Mouse (Mus musculus): ENCODE measurements around the gene Mapk12. TPM values are rescaled to one million over a fixed set of nuclear protein-coding genes. Genes with fewer than 3 reads are reported as not detected.
A peak's percentile ranks its signal among the peaks of the same experiment; 100 is the strongest.

Gene Mapk12
- polyA plus RNA-seq, 1 experiment from 2014 or later: 19.9 TPM

- no peaks in the 10 kb centered on the region for H3K27me3 ChIP-seq (replicated peaks)
- peak; percentile 89 for ATAC-seq (ENCODE audit: insufficient number of reproducible peaks, low FRiP score)
- WGBS: under 1% methylated on average over 47 of the region's 47 CpGs
- peak within 1 kb of the TSS; percentile 96 for H3K4me2 ChIP-seq
- peak within 1 kb of the TSS; percentile 85 for H3K9ac ChIP-seq
- H3K4me3 ChIP-seq: peak within 1 kb of the TSS; percentile 90
- H3K36me3 ChIP-seq: peaks cover 29% of the 10 kb centered on the region
- peak within 1 kb of the TSS; percentile 53; the same call in 1 of the 2 replicates for H3K27ac ChIP-seq (ENCODE audit: poor library complexity, severe bottlenecking)
- H3K4me1 ChIP-seq (replicated peaks): peaks cover 36% of the 10 kb centered on the region
- H3K9me3 ChIP-seq (replicated peaks): no peaks in the 10 kb centered on the region
These were observed 17.7 kb downstream of the Mapk12 start, which contains the start of gene Tubgcp6 for GRCm38 (mm10) chr15:89122649-89123366. Tubgcp6 (minus strand) TSS chr15:89123112.

- Histone ChIP-seq H3K4me3 (no peak overlapping the region), H3K27me3 (replicated peaks) (no peaks in the 10 kb centered on the region), H3K36me3 (peaks cover 62% of the 10 kb centered on the region), H3K9me3 (replicated peaks) (no peaks in the 10 kb centered on the region), H3K27ac (ENCODE audit: poor library complexity, severe bottlenecking) (no peak overlapping the region), H3K9ac (no peak overlapping the region), H3K4me2 (no peak overlapping the region), H3K4me1 (replicated peaks) (peaks cover 23% of the 10 kb centered on the region)
- ATAC-seq (ENCODE audit: insufficient number of reproducible peaks, low FRiP score): no peak
These were observed 22.5 kb downstream of the Mapk12 start for GRCm38 (mm10) chr15:89118007-89118406.

- H3K4me3 ChIP-seq: no peak overlapping the region
- ATAC-seq (ENCODE audit: insufficient number of reproducible peaks, low FRiP score): no peak
- H3K36me3 ChIP-seq: peaks cover 88% of the 10 kb centered on the region
- WGBS: 67% methylated on average over 9 of the region's 9 CpGs
- H3K27ac ChIP-seq (ENCODE audit: poor library complexity, severe bottlenecking): no peak overlapping the region
- H3K4me2 ChIP-seq: no peak overlapping the region
- no peaks in the 10 kb centered on the region for H3K9me3 ChIP-seq (replicated peaks)
- no peaks in the 10 kb centered on the region for H3K27me3 ChIP-seq (replicated peaks)
- H3K9ac ChIP-seq: no peak overlapping the region
- H3K4me1 ChIP-seq (replicated peaks): no peaks in the 10 kb centered on the region
These were observed 30.4 kb downstream of the Mapk12 start for GRCm38 (mm10) chr15:89110147-89110546.

DNA sequence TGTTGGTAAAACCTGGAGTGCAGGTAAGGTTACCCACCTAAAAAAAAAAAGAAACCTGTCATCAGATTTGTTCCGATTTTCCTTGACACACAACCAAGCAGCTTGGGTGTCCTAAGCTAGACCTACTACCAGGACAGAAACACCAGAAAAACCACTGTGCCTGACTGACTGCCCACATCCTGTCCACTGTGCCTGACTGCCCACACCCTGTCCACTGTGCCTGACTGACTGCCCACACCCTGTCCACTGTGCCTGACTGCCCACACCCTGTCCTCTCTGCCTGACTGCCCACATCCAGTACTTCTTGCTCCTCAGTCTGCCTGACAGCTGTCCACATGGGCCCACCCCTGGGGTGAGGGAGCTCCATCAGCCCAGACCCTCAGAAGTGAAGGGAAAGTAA lies 33.5 kb downstream of the Mapk12 start:
- Histone ChIP-seq H3K4me1 (replicated peaks) (no peaks in the 10 kb centered on the region), H3K4me2 (no peak overlapping the region)

DNA sequence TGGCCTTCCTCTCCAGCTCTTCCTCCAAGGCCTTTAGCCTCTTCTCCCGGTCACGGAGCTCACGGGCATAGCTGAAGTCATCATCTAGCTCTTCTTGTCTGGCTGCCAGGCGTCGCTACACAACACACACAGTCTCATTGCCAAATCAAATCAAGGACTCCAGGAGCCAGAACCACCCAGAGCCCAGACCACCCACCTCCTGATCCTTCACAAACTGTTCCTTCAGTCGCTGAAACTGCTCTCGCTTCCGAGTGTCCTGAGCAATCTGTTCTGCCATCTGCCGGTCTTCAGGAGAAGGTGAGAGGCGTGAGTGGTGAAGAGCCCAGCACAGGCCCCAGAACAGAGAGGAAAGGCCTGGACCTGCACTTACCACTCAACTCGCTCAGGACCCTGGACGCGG lies 34.4 kb downstream of the Mapk12 start:
- Histone ChIP-seq H3K36me3 (peaks cover 99% of the 10 kb centered on the region), H3K27me3 (replicated peaks) (no peaks in the 10 kb centered on the region), H3K4me1 (replicated peaks) (no peaks in the 10 kb centered on the region), H3K4me3 (no peak overlapping the region), H3K4me2 (no peak overlapping the region), H3K9ac (no peak overlapping the region), H3K9me3 (replicated peaks) (no peaks in the 10 kb centered on the region), H3K27ac (ENCODE audit: poor library complexity, severe bottlenecking) (no peak overlapping the region)
- WGBS: 89% methylated on average over 13 of the region's 13 CpGs
- no peak for ATAC-seq (ENCODE audit: insufficient number of reproducible peaks, low FRiP score)

More for the DNA sequence above, 33.5 kb downstream of the Mapk12 start:
- no peak for ATAC-seq (ENCODE audit: insufficient number of reproducible peaks, low FRiP score)
- no peak overlapping the region for H3K27ac ChIP-seq (ENCODE audit: poor library complexity, severe bottlenecking)
- H3K9me3 ChIP-seq (replicated peaks): no peaks in the 10 kb centered on the region
- no peak overlapping the region for H3K9ac ChIP-seq
- WGBS: 83% methylated on average over 1 of the region's 1 CpGs
- H3K27me3 ChIP-seq (replicated peaks): no peaks in the 10 kb centered on the region
- no peak overlapping the region for H3K4me3 ChIP-seq
- peaks cover 96% of the 10 kb centered on the region for H3K36me3 ChIP-seq

GRCm38 (mm10) chr15:89104425-89104824 lies 36.1 kb downstream of the Mapk12 start:
- 91% methylated on average over 8 of the region's 8 CpGs for WGBS
- H3K4me1 ChIP-seq (replicated peaks): no peaks in the 10 kb centered on the region
- H3K9me3 ChIP-seq (replicated peaks): no peaks in the 10 kb centered on the region
- H3K9ac ChIP-seq: no peak overlapping the region
- H3K27ac ChIP-seq (ENCODE audit: poor library complexity, severe bottlenecking): no peak overlapping the region
- H3K27me3 ChIP-seq (replicated peaks): no peaks in the 10 kb centered on the region
- H3K36me3 ChIP-seq: peaks cover 99% of the 10 kb centered on the region
- H3K4me3 ChIP-seq: no peak overlapping the region
- no peak for ATAC-seq (ENCODE audit: insufficient number of reproducible peaks, low FRiP score)
- no peak overlapping the region for H3K4me2 ChIP-seq

DNA sequence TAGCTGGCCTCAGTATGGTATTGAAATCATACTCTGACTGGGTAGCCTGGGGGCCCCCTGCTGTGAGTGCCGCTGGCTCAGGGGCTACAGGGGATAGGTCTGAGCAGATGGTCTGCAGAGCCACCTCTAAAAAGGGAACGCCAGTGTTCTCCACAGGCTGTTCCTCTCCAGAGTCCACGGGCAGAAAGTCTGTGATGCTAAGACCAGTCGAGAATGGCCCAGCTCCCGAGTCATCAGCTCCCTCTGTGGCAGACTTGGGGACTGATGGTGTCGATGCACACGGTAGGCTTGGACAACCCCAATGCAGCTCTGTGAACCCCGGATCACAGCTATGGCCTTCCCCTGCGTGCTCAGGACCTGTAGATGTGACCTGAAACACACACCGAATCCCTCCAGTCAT lies 36.6 kb downstream of the Mapk12 start:
- Histone ChIP-seq H3K9me3 (replicated peaks) (no peaks in the 10 kb centered on the region), H3K4me3 (no peak overlapping the region), H3K9ac (no peak overlapping the region), H3K4me2 (no peak overlapping the region), H3K27ac (ENCODE audit: poor library complexity, severe bottlenecking) (no peak overlapping the region), H3K36me3 (peaks cover 99% of the 10 kb centered on the region), H3K4me1 (replicated peaks) (no peaks in the 10 kb centered on the region), H3K27me3 (replicated peaks) (no peaks in the 10 kb centered on the region)
- 85% methylated on average over 10 of the region's 10 CpGs for WGBS
- ATAC-seq (ENCODE audit: insufficient number of reproducible peaks, low FRiP score): no peak

GRCm38 (mm10) chr15:89102646-89103045 lies 37.9 kb downstream of the Mapk12 start:
- Histone ChIP-seq H3K27ac (ENCODE audit: poor library complexity, severe bottlenecking) (no peak overlapping the region), H3K4me2 (no peak overlapping the region), H3K27me3 (replicated peaks) (no peaks in the 10 kb centered on the region), H3K9ac (no peak overlapping the region), H3K4me3 (no peak overlapping the region), H3K9me3 (replicated peaks) (no peaks in the 10 kb centered on the region), H3K4me1 (replicated peaks) (no peaks in the 10 kb centered on the region), H3K36me3 (peaks cover 98% of the 10 kb centered on the region)
- ATAC-seq (ENCODE audit: insufficient number of reproducible peaks, low FRiP score): no peak
- 76% methylated on average over 5 of the region's 5 CpGs for WGBS

DNA sequence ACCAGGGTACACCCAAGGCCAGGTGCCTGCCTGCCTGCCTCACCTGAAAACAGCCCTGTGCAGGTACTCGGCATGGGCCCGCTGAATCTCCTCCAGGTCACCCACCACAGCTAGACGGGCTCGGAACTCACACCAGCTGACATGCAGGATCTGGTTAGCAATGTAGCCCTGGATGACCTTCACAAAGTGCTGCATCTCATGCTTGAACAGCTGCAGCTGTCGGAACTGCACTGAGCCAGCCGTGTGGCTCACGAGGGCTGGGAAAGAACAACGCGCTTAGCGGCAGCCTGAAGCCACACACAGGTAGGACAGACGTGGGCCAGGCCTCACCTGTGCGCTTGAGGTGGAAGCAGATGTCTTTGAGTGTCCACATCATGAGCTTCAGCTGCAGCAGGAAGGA lies 39.7 kb downstream of the Mapk12 start:
- Histone ChIP-seq H3K9ac (no peak overlapping the region), H3K9me3 (replicated peaks) (no peaks in the 10 kb centered on the region), H3K4me1 (replicated peaks) (no peaks in the 10 kb centered on the region), H3K27ac (ENCODE audit: poor library complexity, severe bottlenecking) (no peak overlapping the region), H3K4me3 (no peak overlapping the region), H3K27me3 (replicated peaks) (no peaks in the 10 kb centered on the region), H3K36me3 (peaks cover 98% of the 10 kb centered on the region), H3K4me2 (no peak overlapping the region)
- ATAC-seq (ENCODE audit: insufficient number of reproducible peaks, low FRiP score): no peak
- WGBS: 92% methylated on average over 12 of the region's 12 CpGs

- Histone ChIP-seq H3K9me3 (replicated peaks) (no peaks in the 10 kb centered on the region), H3K36me3 (peaks cover 99% of the 10 kb centered on the region), H3K9ac (no peak overlapping the region), H3K4me2 (no peak overlapping the region), H3K27ac (ENCODE audit: poor library complexity, severe bottlenecking) (no peak overlapping the region), H3K27me3 (replicated peaks) (no peaks in the 10 kb centered on the region), H3K4me1 (replicated peaks) (no peaks in the 10 kb centered on the region), H3K4me3 (no peak overlapping the region)
- no peak for ATAC-seq (ENCODE audit: insufficient number of reproducible peaks, low FRiP score)
- 84% methylated on average over 7 of the region's 7 CpGs for WGBS
These were observed 41.9 kb downstream of the Mapk12 start for GRCm38 (mm10) chr15:89098616-89099015.

GRCm38 (mm10) chr15:89097450-89097849 lies 43.1 kb downstream of the Mapk12 start:
- H3K9me3 ChIP-seq (replicated peaks): no peaks in the 10 kb centered on the region

DNA sequence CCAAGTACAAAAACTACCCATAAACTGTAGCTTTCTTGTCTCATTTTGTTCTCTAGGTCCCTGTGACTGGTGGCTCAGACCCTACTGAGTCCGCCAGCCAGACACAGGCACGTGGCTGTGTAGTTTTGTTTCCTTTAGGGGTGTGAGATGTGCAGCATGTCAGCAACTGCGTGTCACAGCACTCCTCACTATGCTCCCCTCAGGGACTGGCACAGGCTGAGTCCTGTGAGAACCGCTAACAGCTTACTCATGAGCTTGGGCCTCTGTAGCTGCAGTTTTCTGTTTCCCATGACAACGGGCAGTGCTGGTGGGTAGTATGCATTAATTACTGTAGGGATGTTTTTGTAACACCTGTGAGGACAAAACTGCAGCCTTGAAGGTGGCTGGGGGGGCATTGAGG lies 48.3 kb downstream of the Mapk12 start:
- Histone ChIP-seq H3K4me3 (no peak overlapping the region), H3K4me1 (replicated peaks) (peaks cover 19% of the 10 kb centered on the region), H3K27ac (ENCODE audit: poor library complexity, severe bottlenecking) (no peak overlapping the region), H3K27me3 (replicated peaks) (no peaks in the 10 kb centered on the region), H3K9ac (no peak overlapping the region), H3K4me2 (no peak overlapping the region), H3K36me3 (peaks cover 48% of the 10 kb centered on the region), H3K9me3 (replicated peaks) (no peaks in the 10 kb centered on the region)
- no peak for ATAC-seq (ENCODE audit: insufficient number of reproducible peaks, low FRiP score)
- WGBS: 78% methylated on average over 5 of the region's 5 CpGs

More at GRCm38 (mm10) chr15:89097450-89097849, 43.1 kb downstream of the Mapk12 start:
- H3K36me3 ChIP-seq: peaks cover 99% of the 10 kb centered on the region
- no peak overlapping the region for H3K9ac ChIP-seq
- no peak overlapping the region for H3K27ac ChIP-seq (ENCODE audit: poor library complexity, severe bottlenecking)
- H3K27me3 ChIP-seq (replicated peaks): no peaks in the 10 kb centered on the region
- H3K4me1 ChIP-seq (replicated peaks): no peaks in the 10 kb centered on the region
- H3K4me2 ChIP-seq: no peak overlapping the region
- 92% methylated on average over 5 of the region's 5 CpGs for WGBS
- H3K4me3 ChIP-seq: no peak overlapping the region
- no peak for ATAC-seq (ENCODE audit: insufficient number of reproducible peaks, low FRiP score)
